Mouse (Mus musculus): Measurements from ENCODE around the gene Tmem145. TPM values are rescaled to one million over a fixed set of nuclear protein-coding genes. Genes with fewer than 3 reads are reported as not detected.

The Tmem145 gene
- total RNA-seq, 2 experiments from 2014 or later: 26.0 to 28.1 TPM

DNA sequence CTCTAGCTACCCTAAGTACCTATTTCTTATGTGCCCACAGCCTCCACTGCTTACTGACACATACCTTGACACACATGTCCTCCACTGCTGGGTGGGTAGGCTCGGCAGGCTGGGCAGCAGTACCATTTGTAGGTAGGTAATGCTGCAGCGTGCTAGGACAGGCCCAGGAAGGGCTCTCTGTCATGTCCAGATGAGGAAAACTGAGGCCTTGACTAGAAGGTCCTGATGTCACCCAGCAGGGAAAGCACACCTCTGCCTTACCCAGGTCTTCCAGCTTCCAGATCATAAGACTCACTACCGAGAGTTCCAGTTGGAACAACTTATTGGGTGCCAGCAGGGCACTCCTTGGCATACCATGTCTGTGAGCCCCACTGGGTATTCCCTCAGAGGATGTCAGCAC lies 30.9 kb upstream of the Tmem145 start:
- no peak for DNase-seq (ENCODE audit: extremely low spot score in 1 of 2, low spot score in 1 of 2)

DNA sequence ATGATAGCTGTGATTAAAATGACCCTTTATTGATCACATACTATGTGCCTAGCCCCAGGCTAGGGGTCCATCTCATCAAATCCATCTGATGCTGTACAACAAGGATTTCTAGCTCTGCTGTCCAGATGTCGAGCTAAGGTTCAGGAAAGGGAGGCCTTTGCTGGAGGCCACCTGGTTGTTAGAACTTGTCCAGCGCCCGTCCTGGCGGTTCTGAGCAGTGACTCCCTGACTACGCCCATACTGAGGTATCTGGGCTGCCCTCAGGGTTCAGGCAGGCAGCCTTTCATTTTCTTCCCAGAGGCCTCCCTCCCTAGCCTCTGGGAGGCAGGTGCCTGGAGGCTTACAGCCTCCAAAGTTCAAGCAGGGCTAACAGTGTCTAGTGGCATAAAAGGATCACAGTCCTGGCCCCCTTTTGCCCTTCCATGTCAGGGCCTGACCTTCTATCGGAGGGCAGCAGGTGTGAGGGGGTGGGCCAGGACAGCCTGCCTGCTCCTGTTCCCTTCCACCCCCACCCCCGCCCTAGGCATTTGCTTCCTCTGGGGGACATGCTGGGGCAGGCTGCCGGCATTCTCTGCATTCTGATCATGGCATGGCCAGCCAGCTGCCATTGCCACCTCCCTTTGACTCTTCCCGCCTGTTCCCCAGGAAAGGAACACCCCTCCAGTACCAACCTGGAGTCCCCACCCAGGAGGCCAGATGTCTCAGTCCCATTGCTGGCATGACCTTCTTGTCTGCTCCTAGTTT lies 30.2 kb upstream of the Tmem145 start:
- DNase-seq (ENCODE audit: extremely low spot score in 1 of 2, low spot score in 1 of 2): no peak

DNA sequence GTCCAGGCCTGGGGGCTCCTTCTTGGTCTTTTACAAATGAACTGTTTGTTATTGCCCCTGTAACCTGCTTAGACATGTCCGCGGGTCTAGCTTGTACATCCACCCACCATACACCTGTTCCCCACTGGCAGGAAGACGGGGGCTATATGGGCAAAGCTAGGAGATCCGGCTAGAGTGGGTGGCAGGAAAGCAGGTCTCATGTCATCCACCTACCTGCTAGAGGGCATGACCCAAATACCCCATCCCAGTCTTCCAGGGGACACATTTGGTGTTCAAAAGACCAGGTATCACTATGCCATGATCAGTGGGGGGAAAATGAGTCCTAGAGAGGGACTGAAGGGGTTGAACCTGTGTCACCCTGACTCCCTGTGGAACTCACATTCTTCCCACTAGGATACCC lies 28.5 kb upstream of the Tmem145 start:
- DNase-seq (ENCODE audit: extremely low spot score in 1 of 2, low spot score in 1 of 2): no peak

DNA sequence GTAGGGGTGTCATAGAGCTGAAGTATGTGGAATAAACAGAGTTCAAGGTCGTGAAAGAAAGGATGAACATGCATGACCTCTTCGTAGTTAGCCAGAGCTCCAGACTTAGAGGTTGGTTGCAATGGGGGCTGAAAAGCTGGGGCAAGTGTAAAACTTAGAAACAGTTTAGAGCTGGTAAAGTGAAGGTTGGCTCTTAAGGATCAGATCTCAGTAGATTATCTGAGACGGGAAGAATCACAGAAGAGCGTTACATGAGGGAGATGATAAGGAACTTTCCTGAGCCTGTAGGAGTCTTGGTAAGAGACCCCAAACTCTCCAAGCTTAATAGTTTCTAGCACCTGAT lies 27.9 kb upstream of the Tmem145 start:
- DNase-seq (ENCODE audit: extremely low spot score in 1 of 2, low spot score in 1 of 2): no peak

DNA sequence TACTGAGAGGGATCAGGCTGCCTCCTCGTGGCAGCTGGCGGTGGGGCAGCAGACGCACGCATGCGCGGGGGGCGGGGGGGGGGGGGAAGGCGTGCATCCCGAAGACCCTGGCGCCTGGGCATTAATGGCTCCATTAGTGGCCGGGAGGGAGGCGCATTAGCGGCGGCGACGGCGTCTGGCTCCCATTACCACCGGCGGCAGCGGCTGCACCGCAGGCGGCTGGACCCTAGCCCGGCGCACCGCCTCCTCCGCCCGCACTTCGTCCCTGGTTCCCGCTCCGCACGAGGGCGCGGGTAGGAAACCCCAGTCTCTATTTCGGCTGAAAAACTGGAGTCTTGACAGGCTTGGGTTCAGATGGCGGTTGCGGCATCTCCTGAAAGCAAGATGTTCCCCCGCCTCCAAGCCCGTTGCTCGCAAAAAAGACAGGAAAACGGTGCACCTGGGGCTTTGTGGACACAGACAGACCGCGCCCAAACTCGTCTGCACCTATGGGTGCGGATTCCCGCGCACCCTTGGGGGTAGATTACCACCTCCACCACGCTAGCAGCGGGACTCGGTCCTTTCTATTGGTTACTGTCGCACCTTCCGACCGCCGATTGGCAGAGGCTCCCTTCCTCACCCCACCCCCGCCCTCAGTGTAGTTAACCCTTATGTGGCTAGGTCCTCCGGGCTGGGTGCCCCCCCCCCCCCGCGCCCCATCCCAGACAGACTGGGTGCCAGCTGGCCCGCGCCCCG lies 27.4 kb upstream of the Tmem145 start:
- DNase-seq (ENCODE audit: extremely low spot score in 1 of 2, low spot score in 1 of 2): peak; percentile 67 to 78

DNA sequence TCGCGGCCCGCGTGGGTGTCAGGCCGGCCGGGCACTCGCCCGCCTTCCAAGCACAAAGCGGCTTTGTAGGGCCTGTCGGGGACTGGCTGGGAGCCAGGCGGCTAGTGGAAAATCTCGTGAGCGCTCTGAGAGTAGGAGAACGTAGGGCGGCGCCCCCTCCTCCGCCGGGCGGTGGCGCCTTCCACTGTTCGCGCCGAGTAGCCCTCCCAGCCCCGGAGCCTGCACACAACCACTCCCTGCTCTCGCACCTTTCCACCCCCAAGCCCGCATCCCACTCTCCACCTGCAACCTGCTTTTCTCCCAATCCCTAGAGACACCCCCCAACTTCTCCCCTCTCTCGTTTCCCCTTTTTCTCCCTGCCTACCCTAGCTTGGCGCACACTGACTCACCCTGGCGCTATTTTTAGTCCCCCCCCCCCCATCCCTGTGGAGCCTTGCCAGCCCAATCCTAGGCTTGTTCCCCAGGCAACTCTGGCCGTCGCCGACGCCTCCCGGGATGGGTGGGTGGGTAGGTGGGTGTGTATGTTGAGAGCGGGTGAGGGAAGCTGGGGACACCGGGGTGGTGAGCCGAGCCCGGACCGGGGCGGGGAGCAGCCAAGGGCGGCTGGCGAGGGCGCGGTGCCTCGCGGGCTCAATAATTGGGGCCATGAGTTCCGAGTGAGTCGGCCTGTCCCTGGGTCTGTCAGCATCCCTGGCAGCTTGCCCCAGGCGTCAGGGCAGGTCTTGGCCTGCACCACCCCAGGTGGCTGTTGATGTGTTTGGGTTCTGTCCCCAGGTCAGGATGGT lies 26.6 kb upstream of the Tmem145 start:
- peak; percentile 81 to 95 for DNase-seq (ENCODE audit: extremely low spot score in 1 of 2, low spot score in 1 of 2)

DNA sequence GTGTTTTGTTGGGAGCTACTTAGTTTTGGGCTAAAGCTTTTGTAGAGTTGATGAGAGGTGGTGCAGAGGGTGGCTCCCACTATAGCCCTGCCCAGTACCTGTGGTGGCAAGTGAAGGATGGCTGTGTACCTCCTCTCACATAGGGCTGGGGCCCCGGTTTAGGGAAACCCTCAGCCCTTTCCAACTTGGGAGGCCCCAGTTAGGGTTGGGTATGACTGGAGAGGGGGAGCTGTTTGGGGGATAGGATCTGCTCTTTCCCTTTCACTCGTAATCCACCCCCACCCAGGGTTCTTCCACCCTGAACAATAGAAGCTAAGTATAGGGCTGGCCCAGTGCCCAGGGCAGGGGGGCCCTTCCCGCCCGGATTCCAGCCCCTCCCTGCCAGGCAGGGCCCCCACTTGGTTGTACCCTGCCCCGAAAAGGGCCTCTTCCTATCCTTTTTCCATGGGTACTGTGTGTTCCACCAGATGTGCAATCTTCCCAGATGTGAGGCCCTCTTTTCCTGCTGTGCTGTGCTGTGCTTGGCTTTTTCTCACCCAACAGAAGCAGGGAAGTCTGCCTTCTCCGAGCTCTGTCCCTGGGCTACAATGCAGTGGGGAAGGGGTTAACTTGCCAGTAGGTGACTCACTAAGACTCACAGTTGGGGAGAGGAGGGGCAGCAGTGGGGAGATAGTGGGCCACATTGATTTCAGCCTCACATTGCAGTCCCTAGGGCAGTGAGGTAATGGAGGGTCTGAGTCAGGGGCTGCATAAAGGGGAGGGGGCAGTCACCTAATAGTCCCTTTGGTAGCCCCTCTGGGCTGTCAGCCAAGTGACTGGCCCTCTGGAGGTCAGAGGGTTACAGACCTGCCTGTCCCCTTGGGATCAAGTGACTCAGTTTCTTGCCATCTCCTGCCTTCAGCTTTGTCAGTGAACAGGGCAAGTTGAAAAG lies 25.8 kb upstream of the Tmem145 start:
- DNase-seq (ENCODE audit: extremely low spot score in 1 of 2, low spot score in 1 of 2): no peak

DNA sequence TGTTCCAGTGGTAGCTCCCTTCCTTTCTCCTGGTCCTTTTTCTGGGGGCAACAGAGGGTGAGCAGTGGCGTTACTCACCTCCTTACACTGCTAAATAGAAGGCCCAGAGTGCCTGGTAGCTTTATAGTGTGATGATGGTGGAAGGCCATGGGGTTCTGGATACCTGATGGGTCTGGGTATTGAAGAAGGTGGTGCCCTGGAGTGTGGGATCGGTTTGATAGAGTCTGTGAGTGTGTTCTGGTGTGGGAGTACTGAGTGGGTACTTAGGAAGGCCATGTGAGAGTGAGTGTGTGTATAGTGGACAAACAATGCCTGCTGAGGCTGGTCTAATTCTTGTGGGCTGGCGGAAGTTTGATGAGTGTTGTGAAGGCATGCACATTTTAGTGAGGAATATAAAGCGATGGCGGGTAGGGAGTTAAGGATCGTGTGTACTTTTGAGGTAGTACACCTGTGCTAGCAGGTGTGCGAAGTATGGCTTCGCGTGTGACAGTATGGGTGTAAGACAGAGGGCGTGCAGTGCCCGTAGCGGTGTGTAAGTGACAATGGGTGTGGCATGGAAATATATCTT lies 24.7 kb upstream of the Tmem145 start:
- DNase-seq (ENCODE audit: extremely low spot score in 1 of 2, low spot score in 1 of 2): no peak

DNA sequence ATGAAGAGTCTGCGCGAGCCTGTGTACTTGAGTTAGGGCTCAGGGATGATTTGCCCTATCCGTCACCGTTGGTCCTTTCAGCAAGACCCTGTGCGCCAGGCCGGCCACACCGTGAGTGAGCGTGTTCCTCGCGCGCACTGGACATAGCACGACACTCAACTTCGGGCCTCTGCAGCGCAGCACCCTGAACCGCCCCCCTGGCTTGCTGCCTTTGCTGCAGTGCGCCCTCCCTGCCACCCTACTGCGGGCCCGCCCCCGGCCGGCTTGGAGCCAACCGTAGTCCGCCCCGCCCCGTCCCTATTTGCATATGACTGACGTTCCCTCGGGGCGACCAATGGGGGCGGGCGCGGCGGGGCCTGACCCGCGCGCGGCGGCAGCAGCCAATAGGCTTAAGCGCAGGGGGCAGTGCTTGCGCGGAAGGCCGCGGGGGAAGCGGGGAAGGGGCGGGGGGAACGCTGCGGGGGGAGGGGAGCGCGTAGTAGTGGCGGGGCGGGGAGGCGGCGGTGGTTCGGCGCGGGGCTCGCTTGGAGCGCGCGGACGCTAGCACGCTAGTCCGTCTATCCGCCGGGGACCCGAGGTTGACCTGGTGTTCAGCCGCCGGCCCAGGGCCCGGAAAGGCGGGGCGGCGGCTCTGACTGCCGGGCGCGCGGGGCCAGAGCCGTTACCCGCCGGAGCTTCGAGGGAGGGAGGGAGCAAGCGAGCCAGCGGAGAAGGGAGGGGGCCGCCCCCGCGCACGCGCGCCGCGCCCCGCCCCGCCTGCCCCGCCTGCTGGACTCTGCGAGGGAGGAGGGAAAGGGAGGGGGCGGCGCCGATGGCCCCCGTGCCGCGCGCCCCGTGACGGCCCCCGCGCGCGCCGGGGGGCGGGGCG lies 23.9 kb upstream of the Tmem145 start:
- peak; percentile 88 to 94 for DNase-seq (ENCODE audit: extremely low spot score in 1 of 2, low spot score in 1 of 2)

DNA sequence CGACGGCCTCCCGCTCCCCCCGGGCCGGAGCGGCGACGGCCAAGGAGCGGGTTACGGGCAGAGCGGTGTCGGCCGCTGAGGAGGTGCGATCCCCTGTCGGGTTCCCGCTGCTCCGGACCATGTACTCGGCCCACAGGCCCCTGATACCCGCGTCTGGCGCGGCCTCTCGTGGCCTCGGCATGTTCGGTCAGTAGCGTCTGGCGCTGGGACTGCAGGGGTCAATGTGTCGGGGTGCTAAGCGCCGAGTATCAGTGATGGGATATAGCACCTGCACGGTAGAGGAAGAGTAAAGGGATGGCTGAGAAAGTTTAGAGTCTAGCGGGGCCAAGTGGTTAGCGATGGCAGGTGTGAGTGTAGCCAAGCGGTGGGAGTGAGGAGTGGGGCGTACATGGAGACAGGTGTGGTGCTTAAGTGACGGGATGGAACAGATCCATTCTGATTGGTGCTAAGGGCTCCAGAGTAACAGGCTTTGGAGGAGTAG lies 23.1 kb upstream of the Tmem145 start:
- DNase-seq (ENCODE audit: extremely low spot score in 1 of 2, low spot score in 1 of 2): no peak

DNA sequence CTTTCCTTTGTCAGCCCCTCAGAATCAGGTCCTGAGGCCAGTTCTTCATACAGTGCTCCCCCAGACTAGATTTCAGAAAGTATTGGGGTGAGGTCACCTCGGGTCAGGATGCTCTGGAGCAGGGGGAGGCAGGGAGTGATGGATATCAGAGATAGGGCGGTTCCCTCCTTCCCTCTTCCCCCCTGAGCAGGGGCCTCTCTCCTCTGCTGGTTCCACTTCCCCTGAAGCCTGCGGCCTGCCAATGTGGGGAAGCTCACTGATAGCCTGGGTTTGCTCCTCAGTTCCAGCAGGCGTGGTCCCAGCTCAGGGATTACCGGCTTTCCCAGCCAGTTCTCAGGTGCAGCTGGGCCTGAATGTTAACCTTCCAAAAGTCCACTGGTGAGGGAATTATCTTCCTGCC lies 22.3 kb upstream of the Tmem145 start:
- DNase-seq (ENCODE audit: extremely low spot score in 1 of 2, low spot score in 1 of 2): no peak

DNA sequence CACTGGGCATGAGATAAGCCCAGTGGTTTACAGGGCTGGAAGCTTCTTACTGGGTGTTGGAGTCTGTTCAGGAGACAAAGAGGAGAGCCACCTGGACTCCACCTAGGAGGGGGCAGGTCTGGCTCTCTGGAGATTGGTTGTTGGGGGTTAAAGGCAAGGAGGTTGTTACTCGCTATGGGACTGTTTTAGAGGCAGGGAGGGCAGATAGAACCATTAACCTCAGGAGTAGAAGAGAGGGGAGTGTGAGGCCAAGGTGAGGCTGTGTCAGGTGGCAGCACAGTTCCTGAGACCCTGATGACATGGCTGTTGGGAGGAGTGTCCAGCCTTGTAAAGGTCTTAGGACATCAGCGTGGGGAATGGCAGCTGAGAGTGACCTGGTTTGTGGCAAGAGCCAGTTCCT lies 21.7 kb upstream of the Tmem145 start:
- DNase-seq (ENCODE audit: extremely low spot score in 1 of 2, low spot score in 1 of 2): no peak

DNA sequence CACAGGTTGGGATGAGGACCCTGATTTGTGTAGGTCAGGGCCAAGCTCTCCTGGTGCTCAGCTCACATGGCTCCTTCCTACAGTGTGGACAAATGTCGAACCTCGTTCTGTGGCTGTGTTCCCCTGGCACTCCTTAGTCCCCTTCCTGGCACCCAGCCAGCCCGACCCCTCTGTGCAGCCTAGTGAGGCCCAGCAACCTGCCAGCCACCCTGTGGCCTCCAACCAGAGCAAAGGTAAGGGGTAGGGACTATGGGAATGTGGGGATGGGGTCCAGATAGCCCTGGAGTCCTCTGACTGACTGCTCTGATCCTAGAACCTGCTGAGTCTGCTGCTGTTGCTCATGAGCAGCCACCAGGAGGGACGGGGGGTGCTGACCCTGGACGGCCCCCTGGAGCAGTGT lies 21.1 kb upstream of the Tmem145 start:
- DNase-seq (ENCODE audit: extremely low spot score in 1 of 2, low spot score in 1 of 2): no peak

DNA sequence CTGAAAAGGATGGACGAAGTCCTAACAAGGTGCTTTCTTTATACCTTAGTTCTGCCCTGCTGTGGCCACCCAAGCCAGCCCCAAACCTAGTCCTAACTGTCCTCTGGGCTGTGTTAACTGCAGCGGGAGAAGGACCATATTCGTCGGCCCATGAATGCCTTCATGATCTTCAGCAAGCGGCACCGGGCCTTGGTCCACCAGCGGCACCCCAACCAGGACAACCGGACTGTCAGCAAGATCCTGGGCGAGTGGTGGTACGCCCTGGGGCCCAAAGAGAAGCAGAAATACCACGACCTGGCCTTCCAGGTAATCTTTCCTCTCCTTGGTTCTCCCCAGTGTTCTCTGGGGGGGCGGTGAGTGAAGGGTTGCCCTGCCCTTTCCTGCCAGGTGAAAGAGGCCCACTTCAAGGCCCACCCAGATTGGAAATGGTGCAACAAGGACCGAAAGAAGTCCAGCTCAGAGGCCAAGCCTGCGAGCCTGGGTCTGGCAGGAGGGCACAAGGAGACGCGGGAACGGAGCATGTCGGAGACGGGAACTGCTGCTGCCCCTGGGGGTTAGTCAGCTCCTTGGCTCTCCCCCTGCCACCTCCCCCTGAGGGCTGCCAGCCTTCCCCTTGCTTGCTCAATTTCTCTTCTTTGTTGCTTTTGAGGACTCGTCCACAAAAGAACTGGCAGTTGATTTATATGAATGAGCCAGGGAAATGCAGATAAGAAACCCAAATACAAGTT lies 20.2 kb upstream of the Tmem145 start:
- DNase-seq (ENCODE audit: extremely low spot score in 1 of 2, low spot score in 1 of 2): no peak

DNA sequence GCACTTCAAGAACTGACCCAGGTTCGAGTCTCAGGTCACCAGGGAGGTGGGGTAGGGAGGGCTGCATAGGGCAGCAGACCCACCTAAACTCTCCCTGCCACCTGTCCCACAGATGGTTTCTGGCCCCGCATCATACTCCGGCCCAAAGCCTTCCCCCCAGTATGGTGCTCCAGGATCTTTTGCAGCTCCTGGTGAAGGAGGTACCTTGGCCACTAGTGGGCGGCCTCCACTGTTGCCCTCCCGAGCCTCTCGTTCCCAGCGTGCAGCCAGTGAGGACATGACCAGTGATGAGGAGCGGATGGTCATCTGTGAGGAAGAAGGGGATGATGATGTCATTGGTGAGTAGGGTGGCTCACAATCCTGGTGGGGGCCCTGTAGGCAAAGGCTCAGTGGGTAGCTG lies 18.9 kb upstream of the Tmem145 start:
- no peak for DNase-seq (ENCODE audit: extremely low spot score in 1 of 2, low spot score in 1 of 2)

DNA sequence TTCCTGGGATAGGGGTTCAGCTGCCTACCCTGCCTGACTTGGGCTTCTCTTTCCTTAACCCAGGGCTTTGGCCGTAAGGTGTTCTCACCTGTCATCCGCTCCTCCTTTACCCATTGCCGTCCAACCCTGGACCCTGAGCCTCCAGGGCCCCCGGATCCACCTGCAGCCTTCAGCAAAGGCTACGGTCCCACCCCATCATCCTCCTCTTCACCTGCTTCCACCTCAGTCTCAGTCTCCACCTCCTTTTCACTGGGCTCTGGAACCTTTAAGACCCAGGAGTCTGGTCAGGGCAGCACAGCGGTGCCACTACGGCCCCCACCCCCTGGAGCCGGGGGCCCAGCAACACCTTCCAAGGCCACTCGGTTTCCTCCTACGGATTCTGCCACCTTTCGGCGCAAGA lies 17.9 kb upstream of the Tmem145 start:
- DNase-seq (ENCODE audit: extremely low spot score in 1 of 2, low spot score in 1 of 2): no peak

DNA sequence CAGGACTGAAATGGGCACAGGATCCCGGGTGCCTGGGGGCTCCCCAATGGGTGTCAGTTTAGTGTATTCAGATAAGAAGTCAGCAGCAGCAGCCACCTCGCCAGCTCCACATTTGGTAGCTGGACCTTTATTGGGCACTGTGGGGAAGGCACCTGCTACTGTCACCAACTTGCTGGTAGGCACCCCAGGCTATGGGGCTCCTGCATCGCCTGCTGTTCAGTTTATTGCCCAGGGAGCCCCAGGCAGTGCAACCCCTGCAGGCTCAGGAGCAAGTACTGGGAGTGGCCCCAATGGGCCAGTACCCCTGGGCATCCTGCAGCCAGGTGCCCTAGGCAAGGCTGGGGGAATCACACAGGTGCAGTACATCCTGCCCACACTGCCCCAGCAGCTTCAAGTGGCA lies 17.2 kb upstream of the Tmem145 start:
- no peak for DNase-seq (ENCODE audit: extremely low spot score in 1 of 2, low spot score in 1 of 2)

DNA sequence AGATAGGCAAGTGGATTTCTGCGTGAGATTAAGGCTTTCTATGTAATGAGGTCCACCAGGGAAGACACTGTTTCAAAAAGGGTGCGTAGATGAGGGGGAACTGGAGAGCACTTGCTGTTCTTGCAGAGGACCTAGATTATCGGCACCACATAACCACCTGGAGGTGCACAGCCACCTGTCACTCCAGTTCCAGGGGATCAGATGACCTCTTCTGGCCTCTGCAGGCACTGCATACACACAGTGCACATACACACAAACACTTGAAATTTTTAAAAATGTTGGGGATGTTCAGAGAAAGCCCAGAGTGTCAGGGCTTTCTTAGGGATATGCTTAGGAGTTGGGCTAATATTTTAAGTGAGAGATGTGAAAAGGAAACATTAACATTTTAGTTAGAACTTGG lies 16.0 kb upstream of the Tmem145 start:
- DNase-seq (ENCODE audit: extremely low spot score in 1 of 2, low spot score in 1 of 2): no peak

Measured in layer of hippocampus, postnatal 25 days (tissue).